Mouse (Mus musculus) gastrocnemius, postnatal 4 days (tissue): ENCODE measurements around the gene Tomm22. TPM values are rescaled to one million over a fixed set of nuclear protein-coding genes. Genes with fewer than 3 reads are reported as not detected.

ENCODE experiments used
- DNase-seq, 2 experiments: peaks; one replicate each; pipeline ENCODE4 v3.0.0; 2021 to 2022; ENCODE audit warnings: low spot score in 2 of 2, mixed read lengths in 2 of 2
- total RNA-seq, 2 experiments: library from RNA; stranded (reverse); gene quantifications; 2 replicates each; pipeline ENCODE4 v1.2.3; 2021

The Tomm22 gene
- total RNA-seq, 2 experiments from 2014 or later: 110 to 114 TPM

DNA sequence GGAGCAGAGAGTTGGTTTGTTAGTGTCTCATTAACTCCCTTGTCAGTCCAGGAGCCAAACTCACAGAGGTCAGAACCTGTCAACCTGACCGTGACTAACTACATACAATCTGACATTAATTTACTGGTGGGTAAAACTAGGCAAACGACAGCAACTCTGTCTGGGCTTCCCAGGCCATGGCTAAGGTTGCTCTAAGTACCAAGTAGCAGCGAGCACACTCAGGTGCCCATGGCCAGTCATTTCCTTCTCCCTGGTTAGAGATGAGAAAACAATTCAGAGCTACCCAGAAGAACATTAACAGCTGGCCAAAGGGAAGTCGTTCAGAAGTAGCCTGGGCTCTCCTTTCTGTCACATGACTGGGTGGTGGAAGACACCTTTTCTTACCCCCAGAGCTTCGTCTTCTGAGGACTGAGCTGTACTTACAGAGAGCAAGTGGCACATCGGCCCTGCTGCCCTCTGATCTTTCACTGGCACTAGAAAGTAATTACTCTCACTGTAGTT, 14.5 kb downstream of the Tomm22 start:
- DNase-seq: no peak

DNA sequence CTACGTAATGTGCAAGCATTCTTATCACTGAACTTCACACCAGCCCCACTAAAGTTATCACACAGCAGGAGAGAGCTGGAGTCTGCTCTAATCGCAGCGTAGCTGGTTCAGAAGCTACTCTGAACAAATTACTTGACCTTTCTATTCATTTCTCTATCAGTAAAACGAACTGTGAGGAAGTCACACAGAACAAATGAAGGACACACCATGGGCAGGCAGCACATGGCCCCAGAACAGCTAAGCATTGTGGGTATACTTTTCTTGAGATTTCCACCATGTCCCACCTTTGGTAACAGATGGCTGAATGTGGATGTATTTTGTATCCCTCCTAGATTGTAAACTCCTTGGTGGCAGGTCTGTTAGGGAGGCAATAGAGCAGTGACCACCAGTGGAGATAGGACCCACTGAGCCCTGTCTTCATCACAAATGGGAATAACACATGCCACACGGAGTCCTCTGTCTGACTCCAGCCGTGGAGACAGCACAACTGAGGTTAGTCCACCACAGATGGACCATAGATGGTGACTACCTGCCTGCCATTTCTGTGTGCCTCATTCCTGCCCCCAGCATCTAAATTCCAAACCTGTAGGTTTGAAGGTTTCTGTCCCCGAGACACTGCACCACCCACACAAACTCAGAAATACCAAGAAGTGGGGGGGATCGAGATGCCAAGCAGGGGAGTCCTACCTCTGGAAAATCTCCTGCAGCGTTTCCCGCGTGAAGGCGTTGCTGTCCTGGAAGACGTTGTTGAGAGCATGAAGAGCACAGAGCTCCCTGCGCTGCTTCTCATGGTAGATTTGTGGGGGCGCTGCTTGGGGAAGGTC, 15.6 kb downstream of the Tomm22 start:
- no peak for DNase-seq

DNA sequence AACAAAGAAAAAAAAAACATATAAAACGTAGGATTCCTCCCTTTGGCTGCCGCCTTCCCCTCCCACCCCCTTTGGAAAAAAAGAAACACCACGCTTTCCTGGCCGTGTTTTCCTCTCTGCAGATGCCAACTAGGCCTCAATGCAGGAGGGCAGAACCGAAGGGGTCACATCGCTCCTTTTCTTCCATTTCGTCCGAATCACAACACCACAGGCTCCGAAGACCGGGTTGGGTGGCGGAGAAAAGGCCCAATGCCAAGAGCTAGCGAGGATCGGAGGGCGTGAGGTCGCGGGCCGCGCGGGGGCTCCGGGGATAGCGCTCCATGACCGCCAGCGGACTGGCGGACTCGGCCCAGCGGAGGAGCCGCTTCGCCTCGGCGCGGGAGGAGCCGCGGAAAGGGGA, 16.5 kb downstream of the Tomm22 start:
- DNase-seq: no peak

DNA sequence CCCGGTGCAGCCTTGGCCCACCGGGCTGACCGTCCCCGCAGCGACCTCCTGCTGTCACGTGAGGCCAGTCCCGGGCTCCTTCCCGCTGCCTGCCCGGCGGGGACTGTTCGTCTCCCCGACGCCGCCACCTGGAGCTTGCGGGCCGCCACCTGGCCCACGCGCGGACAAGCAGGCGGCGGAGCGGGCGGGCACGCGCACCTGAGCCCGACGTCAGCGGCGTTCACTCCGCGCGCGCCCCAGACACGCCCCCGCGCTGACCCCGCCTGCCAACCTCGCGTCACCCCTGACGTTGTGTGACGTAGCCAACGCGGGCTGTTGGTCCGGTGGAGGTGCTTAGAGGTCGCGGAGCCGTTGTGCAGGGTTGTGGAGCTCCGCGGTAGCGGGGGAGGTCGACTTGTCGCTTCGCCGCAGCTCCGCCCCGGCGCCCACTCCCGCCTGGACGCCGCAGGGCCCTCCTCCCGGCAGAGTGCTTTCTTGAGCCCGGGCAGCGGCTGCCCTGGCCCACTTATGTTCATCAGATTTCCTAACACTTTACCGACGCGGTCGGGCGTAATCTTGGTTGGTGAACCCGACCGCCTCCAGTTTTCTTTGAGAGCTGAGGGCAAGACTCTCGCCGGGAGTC, 17.1 kb downstream of the Tomm22 start, which contains the start of gene Josd1:
Gene Josd1, minus strand, starts transcription at position 274 of the 622 bp plus-strand sequence.
- DNase-seq: peak; percentile 86 to 94

DNA sequence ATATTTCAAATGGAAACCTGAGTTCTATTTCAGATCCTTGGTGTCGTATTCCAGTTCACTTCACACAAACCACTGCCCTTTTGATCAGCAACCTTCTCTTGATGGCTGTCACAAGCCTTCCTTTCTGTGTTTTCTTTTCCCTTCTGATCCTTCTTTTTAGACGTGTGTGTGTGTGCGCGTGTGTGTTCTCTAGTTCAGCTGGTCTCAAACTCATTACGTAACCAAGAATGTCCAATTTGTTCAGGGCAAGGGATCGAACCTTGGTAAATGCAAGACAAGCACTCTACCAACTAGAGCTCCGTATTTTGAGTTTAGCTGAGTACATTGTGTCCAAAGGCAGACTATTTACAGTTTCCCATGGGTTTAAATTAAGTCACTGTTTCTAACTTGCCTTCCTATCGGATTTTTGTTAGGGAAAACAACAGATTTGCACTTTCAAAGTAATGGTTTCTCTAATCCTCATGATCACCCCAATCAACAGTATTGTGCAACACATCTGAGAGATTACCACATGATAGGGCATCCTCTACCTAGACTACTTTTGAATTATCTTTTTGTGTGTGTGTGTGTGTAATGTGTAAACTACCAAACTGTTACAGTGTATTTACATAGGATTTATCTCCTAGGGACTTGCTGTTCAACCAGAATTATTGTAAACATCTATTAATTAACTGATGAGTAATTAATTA, 17.8 kb downstream of the Tomm22 start:
- DNase-seq: no peak

DNA sequence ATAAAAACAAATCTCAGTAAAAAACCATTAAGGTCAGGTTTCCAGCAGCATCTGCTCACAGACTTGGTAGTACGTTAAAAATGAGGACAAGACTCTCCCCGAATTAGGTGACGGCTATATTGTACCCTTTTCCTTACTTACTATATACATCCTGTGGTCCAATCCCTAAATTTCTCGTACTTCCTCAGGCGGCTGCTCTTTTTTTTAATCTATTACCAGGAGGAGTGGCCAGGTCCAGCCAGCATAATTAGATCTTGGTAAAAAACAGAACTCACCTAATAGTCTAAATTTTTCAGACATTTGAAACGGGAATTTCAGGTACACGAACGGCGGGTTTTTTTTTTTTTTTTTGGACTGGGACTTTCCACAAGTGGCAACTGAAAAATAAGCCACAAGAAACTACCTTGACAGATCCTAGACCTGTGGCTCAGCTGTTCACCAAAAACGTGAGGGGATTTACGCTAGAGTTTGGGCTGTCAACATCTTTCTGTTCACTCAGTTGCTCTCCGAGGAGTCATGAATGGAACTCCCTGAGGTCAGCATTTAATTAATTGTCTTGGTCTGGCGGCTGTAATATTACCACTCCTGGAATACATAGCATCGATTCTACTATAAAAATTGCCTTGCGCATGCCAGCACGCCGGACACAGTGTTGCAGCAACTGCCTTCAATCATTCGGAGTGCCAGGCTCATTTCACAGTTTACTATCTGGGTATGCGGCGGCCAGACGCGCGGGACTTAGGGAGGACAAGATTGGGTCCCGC, 19.2 kb downstream of the Tomm22 start:
- DNase-seq: no peak

DNA sequence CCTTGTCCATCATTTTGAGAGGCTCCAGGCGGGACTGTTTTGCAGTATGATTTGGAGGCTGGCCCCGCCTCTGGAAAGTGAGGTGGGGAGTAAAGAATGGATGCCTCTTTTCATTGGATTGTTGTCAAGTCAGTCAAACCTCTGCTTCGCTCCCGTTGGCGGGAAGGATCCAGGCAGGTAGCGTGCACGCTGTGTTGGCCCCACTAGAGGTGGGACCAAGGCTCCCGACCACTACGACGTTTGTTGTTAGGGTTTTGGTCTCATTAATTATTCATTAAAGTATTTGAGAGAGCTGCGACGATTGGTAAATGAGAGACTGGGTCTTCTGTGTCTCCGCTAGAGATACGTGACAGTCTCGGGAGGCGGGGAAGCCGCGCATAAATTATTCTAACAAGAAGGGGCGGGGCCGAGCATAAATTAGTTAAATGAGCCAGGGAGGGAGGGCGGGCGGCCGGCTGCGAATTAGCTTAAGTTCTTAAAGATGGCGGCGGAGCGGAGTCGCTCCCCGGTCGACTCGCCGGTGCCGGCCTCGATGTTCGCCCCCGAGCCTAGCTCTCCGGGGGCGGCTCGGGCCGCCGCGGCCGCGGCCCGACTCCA, 19.9 kb downstream of the Tomm22 start, which contains the start of gene Gtpbp1:
Gene Gtpbp1, plus strand, starts transcription at position 420 of the 597 bp plus-strand sequence.
- DNase-seq: peak; percentile 82 to 96

DNA sequence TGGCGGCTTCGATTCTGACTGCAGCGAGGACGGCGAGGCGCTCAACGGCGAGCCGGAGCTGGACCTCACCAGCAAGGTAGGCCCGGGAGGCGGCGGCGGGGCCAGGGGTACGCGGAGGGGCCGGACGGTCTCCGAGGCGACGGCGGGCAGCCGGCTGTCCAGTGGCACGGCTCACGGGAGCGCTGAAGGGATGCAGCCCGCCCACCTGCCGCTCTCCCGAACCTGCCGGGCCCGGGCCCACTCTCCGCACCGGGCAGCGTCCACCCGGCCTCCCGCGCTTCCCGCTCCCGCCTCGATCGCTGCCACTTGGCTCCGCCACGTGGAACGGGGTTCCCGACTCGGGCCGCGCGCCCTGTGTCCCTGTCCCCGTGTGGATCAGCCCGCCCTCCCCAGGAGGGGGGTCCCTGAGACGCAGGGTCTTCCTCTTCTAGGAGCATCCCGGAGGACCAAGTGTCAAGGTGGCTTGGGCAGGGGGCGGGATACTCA, 20.4 kb downstream of the Tomm22 start:
- DNase-seq: peak; percentile 37 to 62

DNA sequence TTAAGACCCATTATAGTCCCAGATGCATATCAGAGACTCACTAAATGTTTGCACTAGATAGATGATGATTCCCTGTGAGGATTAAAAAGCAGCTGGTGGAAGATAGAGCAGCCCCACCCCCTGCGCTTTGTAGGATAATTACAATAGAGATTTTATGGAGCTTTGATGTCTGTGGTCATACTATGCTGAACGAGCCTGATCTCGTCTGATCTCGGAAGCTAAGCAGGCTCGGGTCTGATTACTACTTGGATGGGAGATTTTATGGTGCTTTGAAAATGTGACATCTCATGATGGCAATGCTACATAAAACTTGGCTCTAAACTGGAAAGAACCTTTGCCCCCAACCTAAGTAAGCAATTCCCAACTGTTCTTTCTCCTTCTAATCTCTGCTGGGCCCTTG, 21.7 kb downstream of the Tomm22 start:
- DNase-seq: no peak

DNA sequence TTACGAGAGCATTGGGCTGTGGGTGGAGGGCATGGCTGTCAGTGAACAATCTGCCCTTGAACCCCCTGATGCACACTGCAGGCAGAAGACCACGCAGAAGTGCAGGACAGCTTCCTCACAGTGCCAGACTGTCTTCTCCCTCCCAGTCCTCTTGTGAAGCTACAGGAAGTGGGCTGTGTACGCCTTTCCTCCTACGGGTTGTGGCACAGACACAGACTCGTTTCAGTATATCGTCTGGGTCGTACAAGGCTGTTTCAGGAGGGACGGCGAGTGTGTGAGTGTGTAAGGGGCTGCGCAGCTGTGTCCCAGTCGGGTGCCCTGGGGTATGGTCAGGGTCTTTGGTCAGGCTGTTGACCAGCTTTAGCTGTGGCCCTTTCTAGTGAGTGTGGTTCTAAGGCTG, 23.1 kb downstream of the Tomm22 start:
- DNase-seq: no peak

DNA sequence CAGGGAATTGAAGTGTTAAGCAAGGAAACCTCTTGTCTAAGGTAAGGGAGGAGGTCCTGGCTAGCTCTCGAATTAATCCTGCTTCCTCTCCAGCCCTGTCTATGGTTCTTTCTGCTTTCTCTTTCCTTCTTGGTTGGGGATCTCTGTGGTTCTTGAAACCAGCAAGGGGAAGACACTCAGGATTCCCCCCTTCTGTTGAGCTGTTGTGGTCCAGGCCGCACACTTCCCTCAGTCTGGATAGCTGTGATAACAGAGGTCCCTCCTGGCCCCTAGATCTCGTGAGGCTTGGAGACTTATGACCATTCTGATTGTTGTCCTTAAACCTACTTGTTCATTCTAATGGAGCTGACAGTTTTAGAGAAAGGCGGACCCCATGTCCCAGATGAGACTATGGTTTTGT, 23.9 kb downstream of the Tomm22 start:
- DNase-seq: no peak

DNA sequence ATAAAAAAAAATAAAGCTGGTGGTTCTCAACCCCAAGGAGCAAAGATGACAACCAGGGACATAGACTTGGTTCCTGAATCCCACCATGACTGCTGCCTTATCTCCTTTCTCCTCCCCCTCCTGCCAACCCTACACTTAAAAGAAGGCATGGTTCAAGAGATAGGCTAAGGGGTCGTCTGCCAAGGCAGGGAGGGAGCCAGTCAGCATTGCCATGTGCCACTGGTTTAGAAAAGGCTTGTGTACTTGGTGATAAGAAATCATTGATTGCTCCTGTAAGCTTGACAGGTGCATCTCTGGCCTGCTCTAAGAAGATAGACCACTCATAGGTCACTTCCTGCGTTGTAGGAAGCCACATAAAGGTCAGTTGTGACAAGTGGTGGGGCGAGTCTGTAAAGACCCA, 24.9 kb downstream of the Tomm22 start:
- no peak for DNase-seq

DNA sequence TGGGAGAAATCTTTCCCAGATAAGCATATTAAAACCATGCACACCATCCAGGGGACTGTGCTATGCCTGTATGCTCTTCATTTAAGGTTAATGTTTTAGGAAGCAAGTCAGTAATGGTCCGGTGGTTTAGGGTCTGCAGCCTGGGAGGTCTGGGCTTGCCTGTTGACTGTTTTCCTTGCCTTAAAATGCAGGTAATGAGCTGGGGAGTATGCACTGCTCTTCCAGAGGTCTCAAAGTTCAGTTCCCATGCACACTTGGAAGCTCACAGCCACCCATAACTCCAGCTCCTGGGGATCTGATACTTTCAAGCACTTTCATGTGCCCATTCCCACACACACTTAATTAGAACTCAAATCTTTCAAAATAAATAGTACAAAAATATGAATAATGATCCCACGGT, 25.8 kb downstream of the Tomm22 start:
- DNase-seq: no peak

DNA sequence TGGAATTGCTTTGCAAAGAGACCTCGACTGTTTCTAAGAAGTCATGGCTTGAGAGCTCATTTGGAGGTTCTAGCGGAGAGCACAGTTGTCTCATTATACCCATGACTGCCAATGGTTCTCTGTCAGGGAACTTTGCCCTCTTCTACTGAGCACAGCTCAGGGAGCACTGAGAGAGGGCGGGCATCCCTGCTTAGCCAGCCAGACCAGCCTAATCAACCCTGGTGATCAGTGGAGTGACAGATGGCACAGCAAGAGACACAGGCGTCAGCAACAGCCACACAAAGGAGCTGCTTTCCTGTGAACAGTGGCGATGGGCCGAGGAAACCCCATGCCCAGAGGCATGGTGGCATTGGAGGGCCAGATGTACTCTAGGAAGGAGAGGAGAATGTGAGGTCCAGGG, 26.4 kb downstream of the Tomm22 start:
- no peak for DNase-seq

DNA sequence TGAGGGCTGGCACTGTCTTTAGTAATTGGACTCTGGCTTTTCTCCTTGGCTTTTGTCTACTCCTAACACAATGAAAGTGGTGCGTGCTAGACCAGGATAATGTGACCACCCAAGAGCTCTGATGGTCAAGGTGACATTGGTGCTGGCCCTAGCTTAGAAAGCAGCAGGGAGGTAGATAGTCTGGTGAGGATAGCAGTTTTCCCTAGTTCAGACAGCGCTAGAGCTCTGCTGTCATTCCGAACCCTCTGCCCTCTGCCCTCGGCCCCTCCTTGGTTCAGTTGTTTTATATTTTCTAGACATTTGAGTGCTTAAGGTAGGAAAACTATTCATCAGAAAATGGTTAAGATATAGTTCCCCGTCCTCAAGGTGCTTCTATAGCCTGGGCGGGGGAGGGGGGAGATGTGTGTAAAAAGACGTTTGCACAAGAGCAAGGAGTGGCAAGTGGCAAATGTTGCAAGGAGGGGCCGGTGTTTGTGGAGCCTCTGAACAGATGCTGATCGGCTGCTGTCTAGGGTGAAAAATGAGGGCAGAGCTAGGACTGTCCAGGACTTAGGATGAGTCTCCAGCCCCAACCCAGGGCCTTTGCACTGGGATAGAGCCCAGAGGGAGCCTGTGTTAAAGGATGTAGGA, 27.0 kb downstream of the Tomm22 start:
- DNase-seq: no peak

DNA sequence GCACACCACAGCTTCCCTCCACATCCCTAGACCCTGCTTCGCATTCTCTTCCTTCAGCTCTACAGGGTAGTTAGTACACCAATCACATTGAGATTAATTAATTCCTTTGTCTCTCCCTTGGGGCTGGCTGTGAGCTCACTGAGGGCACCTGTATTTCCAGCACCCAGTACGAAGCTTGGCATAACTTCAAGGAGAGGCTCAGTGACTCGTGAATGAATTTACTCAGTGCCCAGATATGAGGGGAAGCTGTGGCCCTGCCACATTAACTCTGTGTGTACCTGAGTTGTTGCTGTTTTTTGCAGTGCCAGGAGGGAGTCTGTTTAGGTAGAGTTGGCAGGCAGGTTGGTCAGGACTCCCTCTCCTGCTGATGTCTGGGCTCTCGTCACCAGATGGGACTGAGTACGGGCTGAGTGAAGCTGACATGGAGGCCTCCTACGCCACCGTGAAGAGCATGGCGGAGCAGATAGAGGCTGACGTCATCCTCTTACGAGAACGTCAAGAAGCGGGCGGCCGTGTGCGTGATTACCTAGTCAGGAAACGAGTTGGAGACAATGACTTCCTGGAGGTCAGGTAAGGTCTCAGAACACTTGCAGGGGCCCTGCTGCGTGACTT, 36.0 kb downstream of the Tomm22 start:
- DNase-seq: no peak

DNA sequence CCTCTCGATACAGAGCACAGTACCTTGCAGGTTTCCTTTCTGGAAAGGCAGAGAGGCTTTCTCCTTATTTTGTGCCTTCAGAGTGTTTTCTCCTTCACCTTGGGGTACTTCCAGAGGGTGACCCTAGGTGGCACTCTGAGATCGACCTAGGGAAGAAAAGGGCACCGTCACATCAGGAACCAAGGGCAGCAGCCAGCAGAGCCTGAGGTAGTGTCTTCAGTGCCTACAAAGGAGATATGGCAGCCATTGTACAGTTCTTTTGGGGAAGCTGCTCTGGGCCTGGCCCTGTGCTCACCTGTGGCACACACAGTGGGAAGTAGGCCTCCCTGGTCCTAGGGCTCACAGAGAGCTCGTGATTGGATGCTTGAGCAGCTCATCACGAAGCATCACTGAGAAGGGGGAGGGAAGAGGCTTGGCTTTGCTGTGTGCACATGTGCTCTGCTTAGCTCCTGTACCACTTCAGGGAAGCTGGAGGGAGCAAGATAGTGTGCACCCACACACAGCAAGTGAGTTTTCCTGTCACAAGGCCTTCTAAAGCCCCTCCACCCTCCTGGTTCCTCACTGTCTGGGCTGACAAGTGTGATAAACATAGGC, 37.7 kb downstream of the Tomm22 start:
- DNase-seq: no peak

DNA sequence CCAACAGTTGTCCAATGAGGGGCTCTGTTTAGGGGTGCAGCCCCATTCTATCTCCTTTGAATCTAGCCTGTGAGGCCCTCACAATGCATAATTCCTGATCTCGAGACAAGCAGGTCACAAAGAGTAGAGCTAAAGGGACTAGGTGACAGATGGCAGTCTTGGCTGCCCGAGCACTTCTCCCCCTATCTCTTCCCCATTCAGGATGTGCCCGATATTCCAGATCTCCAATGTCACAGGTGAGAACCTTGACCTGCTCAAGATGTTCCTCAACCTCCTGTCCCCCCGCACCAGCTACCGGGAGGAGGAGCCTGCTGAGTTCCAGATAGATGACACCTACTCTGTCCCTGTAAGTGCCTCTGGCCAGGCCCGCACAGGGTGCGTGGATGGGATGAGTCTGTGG, 45.0 kb downstream of the Tomm22 start:
- DNase-seq: no peak

DNA sequence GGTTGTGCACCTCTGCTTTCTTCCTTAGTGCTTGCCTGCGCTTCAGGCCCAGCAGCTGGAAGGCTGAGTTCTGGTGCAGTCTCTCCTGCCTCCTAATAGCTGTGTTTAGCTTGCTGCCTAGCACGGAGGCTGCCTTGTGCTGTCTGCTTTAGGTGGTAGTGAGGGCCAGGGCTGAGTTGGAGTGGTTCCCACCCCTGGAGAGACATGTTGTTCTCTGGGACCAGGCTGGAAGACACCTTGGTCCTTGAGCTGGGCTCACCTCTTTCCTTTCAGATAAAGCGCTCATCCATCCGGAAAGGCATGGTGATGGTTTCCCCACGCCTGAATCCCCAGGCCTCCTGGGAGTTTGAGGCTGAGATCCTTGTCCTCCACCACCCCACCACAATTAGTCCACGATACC, 46.0 kb downstream of the Tomm22 start:
- DNase-seq: no peak
